Mouse (Mus musculus) ES-Bruce4 (cell line): ENCODE data around the gene Cryl1.

ENCODE experiments used
- CTCF ChIP-seq: IDR thresholded peaks from one replicate; pipeline ENCODE4 v1.8.1; 2011; ENCODE audit warnings: low read depth, low read length
- EP300 ChIP-seq: IDR thresholded peaks from 2 replicates; pipeline ENCODE4 v1.6.1; 2011; ENCODE audit warnings: low read depth, low read length; ENCODE audit not compliant: insufficient read depth
- POLR2A ChIP-seq: IDR thresholded peaks from one replicate; pipeline ENCODE4 v1.8.1; 2011; ENCODE audit warnings: low read length; ENCODE audit not compliant: insufficient read depth

DNA sequence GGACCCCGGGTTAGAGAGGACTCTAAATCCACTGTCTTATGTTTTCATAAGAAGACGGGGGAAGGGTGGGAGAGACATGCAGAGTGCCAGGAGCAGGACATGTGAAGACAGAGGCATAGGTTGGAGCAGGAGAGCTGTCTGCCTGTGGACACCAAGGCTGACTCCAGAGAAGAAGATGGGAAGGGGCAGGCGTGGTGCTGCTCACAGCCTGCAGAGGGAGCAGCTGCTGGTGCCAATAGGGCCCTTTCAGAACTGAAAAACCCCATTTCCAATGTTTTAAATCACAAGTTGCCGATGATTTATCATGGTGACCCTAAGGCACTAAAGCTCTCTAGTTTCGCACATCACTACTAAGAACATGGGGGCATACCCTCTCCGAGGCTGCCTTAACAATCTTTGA is 63.5 kb downstream of the Cryl1 start:
- TF ChIP-seq POLR2A = no peak
- peak; percentile 62 for TF ChIP-seq CTCF
- TF ChIP-seq EP300 = no peak
